Mouse (Mus musculus): ENCODE results near the gene Tbcd. TPM values are rescaled to one million over a fixed set of nuclear protein-coding genes. Genes with fewer than 3 reads are reported as not detected.

The Tbcd gene
- polyA plus RNA-seq, 1 experiment: 76.8 TPM

DNA sequence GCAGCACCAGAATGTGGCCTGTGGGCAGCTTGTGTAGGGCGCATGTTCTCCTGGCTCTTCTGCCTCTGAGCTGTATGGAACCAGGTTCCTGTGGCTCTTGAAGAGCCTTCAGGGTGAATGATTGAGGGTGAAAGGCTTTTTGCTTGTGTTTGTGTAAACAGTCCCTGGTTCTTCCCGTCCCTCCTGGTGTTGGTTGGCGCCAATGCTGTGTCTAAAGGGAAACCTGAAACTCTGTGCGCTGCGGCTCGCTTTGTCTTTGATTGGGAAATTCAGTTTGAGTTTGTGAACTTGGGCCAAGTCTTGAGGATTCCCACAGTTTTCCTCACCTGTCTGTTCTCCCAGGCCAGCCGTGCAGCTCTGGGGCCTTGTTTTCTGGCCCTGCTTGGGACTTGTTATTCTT, 72.4 kb downstream of the Tbcd start:
- Histone ChIP-seq H3K4me1 (ENCODE audit: control insufficient read depth, insufficient read depth, low read length) (peaks cover 17% of the 10 kb centered on the region), H3K4me3 (replicated peaks; ENCODE audit: insufficient read depth, low read depth, low read length) (no peak overlapping the region), H3K27ac (ENCODE audit: insufficient read depth, low read length) (no peak overlapping the region), H3K27me3 (ENCODE audit: control insufficient read depth, insufficient read depth, low read length) (no peaks in the 10 kb centered on the region)
- WGBS: 38% methylated on average over 7 of the region's 7 CpGs
- TF ChIP-seq CTCF (IDR thresholded peaks at IDR 0.05; ENCODE audit: borderline replicate concordance, insufficient read depth, low read depth, low read length) (no peak), POLR2A (IDR thresholded peaks at IDR 0.05; ENCODE audit: borderline replicate concordance, insufficient read depth, low read length) (no peak)
- DNase-seq: peak in 1 of 2 experiments; percentile 30

DNA sequence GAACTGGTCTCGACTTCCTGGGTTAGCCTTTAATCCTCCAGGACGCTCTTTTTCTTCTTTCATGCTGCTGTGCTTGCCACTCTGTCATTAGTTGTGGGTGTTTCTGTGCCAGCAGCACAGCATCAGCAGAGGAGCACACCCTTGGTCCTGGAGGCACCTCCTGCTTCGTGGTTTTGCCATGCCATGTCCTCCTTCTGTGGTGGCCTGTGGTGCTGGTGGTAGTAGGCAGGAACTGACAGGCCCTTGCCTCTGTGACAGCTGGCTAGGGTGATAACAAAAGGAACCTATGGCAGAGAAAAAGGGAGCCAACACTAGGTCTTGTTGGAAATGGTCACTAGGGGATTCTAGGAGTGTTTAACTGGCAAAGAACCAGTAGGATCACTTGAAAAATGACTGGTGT, 78.0 kb downstream of the Tbcd start:
- Histone ChIP-seq H3K27ac (ENCODE audit: insufficient read depth, low read length) (no peak overlapping the region), H3K4me3 (replicated peaks; ENCODE audit: insufficient read depth, low read depth, low read length) (no peak overlapping the region), H3K27me3 (ENCODE audit: control insufficient read depth, insufficient read depth, low read length) (no peaks in the 10 kb centered on the region), H3K4me1 (ENCODE audit: control insufficient read depth, insufficient read depth, low read length) (no peaks in the 10 kb centered on the region; the same call in none of the 2 replicates)
- no peak for TF ChIP-seq POLR2A (IDR thresholded peaks at IDR 0.05; ENCODE audit: borderline replicate concordance, insufficient read depth, low read length)
- no peak for TF ChIP-seq CTCF (IDR thresholded peaks at IDR 0.05; ENCODE audit: borderline replicate concordance, insufficient read depth, low read depth, low read length)
- WGBS: 81% methylated on average over 3 of the region's 3 CpGs
- no peak for DNase-seq

DNA sequence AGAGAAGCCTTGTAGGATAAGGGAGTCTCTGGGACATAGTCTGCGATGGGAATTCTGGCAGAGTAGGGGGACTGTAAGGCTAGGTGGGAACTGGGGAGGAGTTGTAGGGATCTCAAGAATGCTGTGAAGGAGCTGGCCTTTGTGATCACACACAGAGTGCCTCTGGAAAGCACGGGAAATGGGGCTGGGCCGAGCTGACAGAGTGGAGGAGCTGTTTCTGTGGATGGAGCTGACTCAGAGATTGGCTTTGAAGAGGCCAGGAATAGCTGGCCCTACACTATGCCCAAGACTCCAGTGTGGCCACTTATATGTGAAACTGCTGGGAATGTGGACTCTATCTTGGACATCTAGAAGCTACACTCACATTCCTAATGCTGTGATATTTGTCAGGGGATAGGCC, 84.8 kb downstream of the Tbcd start:
- 35% methylated on average over 3 of the region's 3 CpGs for WGBS
- no peak overlapping the region for H3K27ac ChIP-seq (ENCODE audit: insufficient read depth, low read length)

DNA sequence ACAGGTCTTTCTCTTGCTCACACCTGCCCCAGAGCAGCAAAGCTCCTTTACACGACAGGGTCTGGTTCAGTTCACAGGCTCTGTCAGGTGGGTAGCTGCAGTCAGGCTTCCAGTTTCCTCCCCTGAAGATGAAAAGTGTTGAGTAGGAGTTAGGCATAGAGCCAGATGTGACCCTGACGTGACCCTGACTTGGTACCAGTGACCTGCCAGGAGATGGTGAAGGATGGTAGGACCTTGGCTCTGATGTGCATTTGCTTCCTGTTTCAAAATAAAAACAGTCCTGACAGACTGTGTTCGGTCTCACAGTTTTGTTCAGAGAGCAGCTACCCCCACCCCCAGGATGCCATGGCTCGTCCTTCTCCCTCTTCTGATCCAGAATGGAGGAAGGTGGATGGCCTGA, 90.7 kb downstream of the Tbcd start:
- 95% methylated on average over 4 of the region's 4 CpGs for WGBS
- DNase-seq: no peak
- H3K27ac ChIP-seq (ENCODE audit: insufficient read depth, low read length): no peak overlapping the region
- H3K27me3 ChIP-seq (ENCODE audit: control insufficient read depth, insufficient read depth, low read length): no peaks in the 10 kb centered on the region
- no peak overlapping the region for H3K4me3 ChIP-seq (replicated peaks; ENCODE audit: insufficient read depth, low read depth, low read length)
- peaks cover 25% of the 10 kb centered on the region for H3K4me1 ChIP-seq (ENCODE audit: control insufficient read depth, insufficient read depth, low read length)
- TF ChIP-seq CTCF (IDR thresholded peaks at IDR 0.05; ENCODE audit: borderline replicate concordance, insufficient read depth, low read depth, low read length): no peak
- TF ChIP-seq POLR2A (IDR thresholded peaks at IDR 0.05; ENCODE audit: borderline replicate concordance, insufficient read depth, low read length): no peak

More for the DNA sequence above, 84.8 kb downstream of the Tbcd start:
- TF ChIP-seq POLR2A (IDR thresholded peaks at IDR 0.05; ENCODE audit: borderline replicate concordance, insufficient read depth, low read length): no peak
- TF ChIP-seq CTCF (IDR thresholded peaks at IDR 0.05; ENCODE audit: borderline replicate concordance, insufficient read depth, low read depth, low read length): no peak
- H3K4me1 ChIP-seq (ENCODE audit: control insufficient read depth, insufficient read depth, low read length): peaks cover 8% of the 10 kb centered on the region; the same call in 1 of the 2 replicates
- no peak for DNase-seq
- H3K4me3 ChIP-seq (replicated peaks; ENCODE audit: insufficient read depth, low read depth, low read length): no peak overlapping the region
- H3K27me3 ChIP-seq (ENCODE audit: control insufficient read depth, insufficient read depth, low read length): no peaks in the 10 kb centered on the region

DNA sequence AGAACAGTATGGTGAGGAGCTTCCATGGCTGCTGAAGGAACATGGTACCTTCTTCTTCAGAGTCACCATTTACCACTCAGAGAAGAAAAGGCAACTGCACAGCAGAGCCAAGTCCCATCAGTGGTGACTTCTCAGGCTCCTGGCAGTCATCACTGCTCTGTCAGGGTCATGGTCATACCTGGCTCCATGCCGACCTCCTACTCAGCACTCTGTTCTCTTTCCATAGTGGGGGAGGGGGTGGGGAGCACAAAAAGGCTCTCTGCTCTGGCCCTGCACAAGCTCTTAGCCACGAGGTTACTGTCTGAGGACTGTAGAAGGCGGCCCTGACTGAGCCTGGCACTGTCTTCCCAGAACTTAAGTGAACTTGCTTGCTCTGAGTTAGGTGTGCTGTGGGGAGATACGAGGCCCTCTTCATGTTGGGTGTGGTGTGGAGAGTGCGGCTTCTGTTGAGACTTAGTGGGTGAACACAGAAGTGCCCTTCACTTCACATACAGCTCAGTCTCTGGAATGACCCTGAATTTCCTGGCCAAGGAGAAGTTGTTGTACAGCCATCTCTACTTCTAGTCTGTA, 91.6 kb downstream of the Tbcd start:
- 51% methylated on average over 5 of the region's 5 CpGs for WGBS
- peak; percentile 42 to 43 for DNase-seq
- no peak overlapping the region for H3K27ac ChIP-seq (ENCODE audit: insufficient read depth, low read length)

DNA sequence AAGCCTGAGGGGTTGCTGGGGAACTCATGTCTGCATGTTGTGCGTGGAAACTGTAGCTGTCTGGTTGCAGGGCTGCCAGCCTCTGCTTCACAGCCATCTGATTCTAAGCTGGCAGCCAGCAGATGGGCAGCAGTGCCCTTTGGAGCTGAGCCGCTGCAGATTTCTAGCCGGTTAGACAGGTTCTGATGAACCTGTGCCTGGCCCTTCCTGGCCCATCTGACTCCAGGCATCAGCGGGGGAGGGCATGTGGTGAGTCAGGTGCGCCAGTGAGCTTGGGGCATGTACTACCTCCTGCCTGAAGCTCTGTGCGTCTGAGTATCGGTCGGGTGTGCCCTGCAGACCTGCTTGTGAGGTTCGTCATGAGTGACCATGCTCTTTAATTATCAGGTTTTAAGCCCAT, 92.2 kb downstream of the Tbcd start:
- Histone ChIP-seq H3K4me3 (replicated peaks; ENCODE audit: insufficient read depth, low read depth, low read length) (no peak overlapping the region), H3K4me1 (ENCODE audit: control insufficient read depth, insufficient read depth, low read length) (peaks cover 25% of the 10 kb centered on the region), H3K27me3 (ENCODE audit: control insufficient read depth, insufficient read depth, low read length) (no peaks in the 10 kb centered on the region), H3K27ac (ENCODE audit: insufficient read depth, low read length) (peak overlapping the region; percentile 23; the same call in 1 of the 2 replicates)
- TF ChIP-seq CTCF (IDR thresholded peaks at IDR 0.05; ENCODE audit: borderline replicate concordance, insufficient read depth, low read depth, low read length): no peak
- TF ChIP-seq POLR2A (IDR thresholded peaks at IDR 0.05; ENCODE audit: borderline replicate concordance, insufficient read depth, low read length): 0 out of 2 replicates have a peak, but pooled peaks have one; percentile 8
- 14% methylated on average over 9 of the region's 9 CpGs for WGBS
- peak; percentile 83 to 91 for DNase-seq

More for the DNA sequence above, 91.6 kb downstream of the Tbcd start:
- TF ChIP-seq POLR2A (IDR thresholded peaks at IDR 0.05; ENCODE audit: borderline replicate concordance, insufficient read depth, low read length) (no peak), CTCF (IDR thresholded peaks at IDR 0.05; ENCODE audit: borderline replicate concordance, insufficient read depth, low read depth, low read length) (no peak)
- peaks cover 25% of the 10 kb centered on the region for H3K4me1 ChIP-seq (ENCODE audit: control insufficient read depth, insufficient read depth, low read length)
- H3K27me3 ChIP-seq (ENCODE audit: control insufficient read depth, insufficient read depth, low read length): no peaks in the 10 kb centered on the region
- H3K4me3 ChIP-seq (replicated peaks; ENCODE audit: insufficient read depth, low read depth, low read length): no peak overlapping the region

DNA sequence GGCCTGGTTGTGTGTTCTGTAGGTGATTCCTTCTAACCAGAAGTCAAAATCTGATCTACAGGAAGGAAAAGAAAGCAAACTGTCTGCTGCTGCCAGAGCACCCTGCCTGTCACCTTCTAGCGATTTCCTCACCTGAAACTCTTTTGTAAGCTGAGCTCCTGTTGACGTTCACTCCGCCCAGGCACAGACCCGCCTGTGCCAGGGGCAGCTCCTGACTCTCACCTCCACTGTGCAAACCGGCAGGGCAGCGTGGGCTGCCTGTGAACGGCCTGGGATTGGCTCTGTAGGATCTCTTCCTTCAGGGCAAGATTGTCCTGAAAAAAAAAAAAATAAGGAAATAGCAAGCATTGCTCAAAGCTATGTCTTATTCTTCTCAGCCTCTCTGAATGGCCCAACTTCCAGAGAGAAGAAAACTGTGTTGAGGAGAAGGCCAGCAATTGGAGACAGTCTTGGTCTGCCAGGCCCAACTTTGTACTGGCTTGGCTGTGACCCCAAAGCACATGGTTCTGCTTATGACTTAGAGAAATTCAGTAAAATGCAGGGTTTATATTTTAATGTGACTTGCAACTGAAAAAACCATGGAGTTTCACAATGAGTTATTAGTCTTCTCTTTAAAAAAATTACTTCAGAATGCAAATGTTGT, 93.1 kb downstream of the Tbcd start:
- 44% methylated on average over 7 of the region's 7 CpGs for WGBS
- no peak overlapping the region for H3K4me3 ChIP-seq (replicated peaks; ENCODE audit: insufficient read depth, low read depth, low read length)
- DNase-seq: peak in 1 of 2 experiments; percentile 35
- H3K27ac ChIP-seq (ENCODE audit: insufficient read depth, low read length): no peak overlapping the region
- TF ChIP-seq CTCF (IDR thresholded peaks at IDR 0.05; ENCODE audit: borderline replicate concordance, insufficient read depth, low read depth, low read length): no peak
- no peak for TF ChIP-seq POLR2A (IDR thresholded peaks at IDR 0.05; ENCODE audit: borderline replicate concordance, insufficient read depth, low read length)
- no peaks in the 10 kb centered on the region for H3K27me3 ChIP-seq (ENCODE audit: control insufficient read depth, insufficient read depth, low read length)
- peaks cover 27% of the 10 kb centered on the region for H3K4me1 ChIP-seq (ENCODE audit: control insufficient read depth, insufficient read depth, low read length)

All from cerebellum, adult 2 months (tissue).